Mouse (Mus musculus) stomach, embryonic 15.5 days (tissue): ENCODE measurements around the gene Swi5. TPM values are rescaled to one million over a fixed set of nuclear protein-coding genes. Genes with fewer than 3 reads are reported as not detected.
A peak's percentile ranks its signal among the peaks of the same experiment; 100 is the strongest.
"Not testable (repeated sequence)": the region's sequence is repeated elsewhere in the genome, so short reads cannot be mapped to it uniquely, and the experiment has no call there.

ENCODE experiments used
- ATAC-seq: fragments of 200-750 bp; cut with Nextera tagmentation; 2 replicates; pipeline ENCODE4 v1.8.0; 2017; ENCODE audit warnings: low read depth, moderate number of reproducible peaks, moderate TSS enrichment; ENCODE audit not compliant: insufficient read depth, low FRiP score
- H3K27ac ChIP-seq: fragments of 300-500 bp; sonication (generic); 2 replicates; pipeline ENCODE4 v1.5.1; 2015; ENCODE audit warnings: mild to moderate bottlenecking, inconsistent platforms
- H3K27me3 ChIP-seq: fragments of 300-500 bp; sonication (generic); replicated peaks from 2 replicates; pipeline ENCODE4 v1.6.1; 2015; ENCODE audit warnings: inconsistent platforms
- H3K36me3 ChIP-seq: fragments of 300-500 bp; sonication (generic); 2 replicates; pipeline ENCODE4 v1.6.1; 2015; ENCODE audit warnings: inconsistent platforms
- H3K4me1 ChIP-seq: fragments of 300-500 bp; sonication (generic); 2 replicates; pipeline ENCODE4 v1.6.1; 2015; ENCODE audit warnings: inconsistent platforms
- H3K4me2 ChIP-seq: fragments of 300-500 bp; sonication (generic); 2 replicates; pipeline ENCODE4 v1.6.1; 2015; ENCODE audit warnings: mild to moderate bottlenecking, inconsistent platforms
- H3K4me3 ChIP-seq: fragments of 300-500 bp; sonication (generic); replicated peaks from 2 replicates; pipeline ENCODE4 v1.5.1; 2015; ENCODE audit warnings: inconsistent platforms
- H3K9ac ChIP-seq: fragments of 300-500 bp; sonication (generic); 2 replicates; pipeline ENCODE4 v1.6.1; 2015; ENCODE audit warnings: inconsistent platforms
- H3K9me3 ChIP-seq: fragments of 300-500 bp; sonication (generic); 2 replicates; pipeline ENCODE4 v1.6.1; 2016; ENCODE audit warnings: inconsistent platforms
- WGBS: fragments of 180-500 bp; shearing (Covaris S2); methylation state at CpG from one replicate; pipeline ENCODE4 v1.1.7; 2015; 5-methylcytosine and 5-hydroxymethylcytosine counted together
- polyA plus RNA-seq: library from polyadenylated mRNA; unstranded; fragments of >200 nt; fragmentation: Nextera tagmentation; extraction: Ambion mirVana; gene quantifications from 2 replicates; pipeline ENCODE4 v1.2.1, GENCODE M21; 2015

Gene Swi5
- polyA plus RNA-seq, 1 experiment from 2014 or later, result 418 TPM

DNA sequence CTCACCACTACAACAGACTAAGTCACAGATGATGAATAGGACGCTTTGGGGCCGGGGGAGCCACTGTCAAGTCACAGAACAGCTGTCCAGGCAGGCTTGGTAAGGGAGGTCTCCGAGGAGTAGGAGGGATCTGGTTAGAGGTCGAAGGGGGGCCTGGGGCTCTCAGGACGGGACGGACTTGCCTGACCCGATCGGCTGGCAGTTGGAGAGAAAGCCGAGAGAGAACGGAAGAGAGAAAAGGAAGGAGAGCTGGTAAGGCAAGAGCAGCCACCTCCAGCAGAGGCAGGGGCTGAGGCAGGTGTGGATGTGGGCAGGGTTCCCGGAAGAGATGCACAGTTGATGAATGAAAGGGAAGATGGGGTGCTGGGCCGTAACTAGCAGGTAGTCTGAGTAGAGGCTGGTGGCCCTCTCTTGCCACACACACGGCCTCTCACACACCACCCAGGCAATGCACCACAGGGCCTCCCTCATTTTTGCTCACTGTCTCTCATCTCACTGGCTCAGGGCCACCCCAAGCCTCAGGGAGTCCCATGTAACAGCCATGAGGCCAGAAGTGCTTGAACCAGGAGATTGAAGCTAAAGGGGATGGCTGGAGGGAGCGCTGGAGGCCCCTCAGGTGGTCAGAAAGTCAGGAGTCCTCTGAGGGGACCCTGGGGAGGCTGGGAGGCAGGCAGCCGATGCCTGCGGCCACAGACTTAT is 21.1 kb upstream of the Swi5 start:
- WGBS, result 84% methylated on average over 16 of the region's 16 CpGs
- H3K36me3 ChIP-seq, result peaks cover 44% of the 10 kb centered on the region
- no peak overlapping the region for H3K27ac ChIP-seq
- H3K9ac ChIP-seq, result no peak overlapping the region
- H3K4me3 ChIP-seq, result no peak overlapping the region
- H3K4me2 ChIP-seq, result no peak overlapping the region
- peaks cover 26% of the 10 kb centered on the region for H3K4me1 ChIP-seq
- H3K9me3 ChIP-seq, result no peaks in the 10 kb centered on the region
- no peaks in the 10 kb centered on the region for H3K27me3 ChIP-seq
- ATAC-seq, result no peak

DNA sequence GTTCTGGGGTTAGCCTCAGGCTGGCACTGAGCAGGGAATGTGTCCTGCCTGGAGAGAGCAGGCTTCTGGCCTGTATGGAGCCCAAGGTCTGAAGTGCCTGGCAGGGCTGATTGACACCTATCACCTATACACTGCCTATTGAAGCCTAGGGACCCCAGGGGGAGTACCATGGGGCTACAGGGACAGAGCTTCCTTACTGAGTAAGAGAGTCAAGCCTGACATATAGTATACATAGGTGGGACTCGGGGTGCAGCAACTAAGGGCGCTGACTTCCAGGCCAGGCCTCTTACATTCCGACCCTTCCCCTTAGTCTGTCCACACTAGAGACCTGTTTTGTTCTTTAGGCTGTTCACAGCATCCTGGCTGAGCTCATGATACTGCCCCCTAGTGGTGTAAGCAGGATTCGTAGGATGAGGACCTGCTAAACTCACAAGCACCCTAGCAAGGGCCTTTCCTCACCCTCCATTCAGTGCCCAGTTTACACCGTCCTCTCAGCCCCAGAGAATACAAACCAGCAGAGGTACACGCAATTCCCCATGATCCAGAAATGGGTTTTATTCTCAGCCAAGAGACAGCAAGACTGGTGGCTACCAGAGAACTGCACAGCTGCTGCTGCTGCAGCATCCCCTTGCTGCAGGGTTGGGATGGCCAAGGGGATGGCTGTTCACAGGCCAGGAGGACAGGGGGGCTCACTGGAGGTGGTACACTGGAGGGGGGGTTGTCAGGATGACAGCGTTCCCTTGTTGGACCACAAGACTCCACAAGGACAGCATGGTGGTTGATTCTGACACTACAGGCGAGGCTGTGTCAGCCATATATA is 20.3 kb upstream of the Swi5 start:
- WGBS, result 52% methylated on average over 8 of the region's 8 CpGs

DNA sequence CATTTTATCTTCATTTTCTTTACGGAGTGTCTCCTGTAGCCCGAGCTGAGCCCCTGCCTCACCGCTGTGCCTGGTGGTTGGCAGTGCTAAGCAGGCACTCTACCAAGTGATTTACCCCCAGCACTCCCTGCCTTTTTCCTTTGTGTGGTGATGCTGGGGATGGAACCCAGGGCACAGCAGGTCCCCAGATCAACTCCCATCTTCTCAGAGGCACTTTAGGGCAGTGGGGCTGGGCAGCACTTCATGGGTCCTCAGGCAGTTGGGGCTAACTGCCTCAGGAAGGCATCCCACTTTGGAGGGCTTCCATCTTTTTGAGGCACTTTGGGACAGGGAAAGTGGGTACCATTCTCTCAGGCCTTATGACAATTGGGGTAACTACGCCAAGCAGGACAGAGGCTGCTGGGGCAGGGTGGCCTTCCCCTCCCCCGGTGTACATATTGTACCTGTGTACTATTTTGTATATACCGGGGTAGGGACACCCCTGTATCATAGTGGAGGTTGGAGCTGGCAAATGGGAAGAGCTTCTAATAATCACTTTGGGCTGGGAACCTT is 19.4 kb upstream of the Swi5 start:
- no peak for ATAC-seq
- Histone ChIP-seq H3K27me3 (no peaks in the 10 kb centered on the region), H3K4me1 (peaks cover 21% of the 10 kb centered on the region), H3K27ac (no peak overlapping the region), H3K9ac (no peak overlapping the region), H3K9me3 (no peaks in the 10 kb centered on the region), H3K36me3 (peaks cover 60% of the 10 kb centered on the region), H3K4me3 (no peak overlapping the region), H3K4me2 (no peak overlapping the region)
- 90% methylated on average over 6 of the region's 6 CpGs for WGBS

More for the DNA sequence above, 20.3 kb upstream of the Swi5 start:
- ATAC-seq, result no peak
- H3K9me3 ChIP-seq, result no peaks in the 10 kb centered on the region
- peaks cover 53% of the 10 kb centered on the region for H3K36me3 ChIP-seq
- no peak overlapping the region for H3K27ac ChIP-seq
- H3K27me3 ChIP-seq, result no peaks in the 10 kb centered on the region
- H3K9ac ChIP-seq, result no peak overlapping the region
- H3K4me1 ChIP-seq, result peaks cover 26% of the 10 kb centered on the region
- H3K4me3 ChIP-seq, result no peak overlapping the region
- no peak overlapping the region for H3K4me2 ChIP-seq

DNA sequence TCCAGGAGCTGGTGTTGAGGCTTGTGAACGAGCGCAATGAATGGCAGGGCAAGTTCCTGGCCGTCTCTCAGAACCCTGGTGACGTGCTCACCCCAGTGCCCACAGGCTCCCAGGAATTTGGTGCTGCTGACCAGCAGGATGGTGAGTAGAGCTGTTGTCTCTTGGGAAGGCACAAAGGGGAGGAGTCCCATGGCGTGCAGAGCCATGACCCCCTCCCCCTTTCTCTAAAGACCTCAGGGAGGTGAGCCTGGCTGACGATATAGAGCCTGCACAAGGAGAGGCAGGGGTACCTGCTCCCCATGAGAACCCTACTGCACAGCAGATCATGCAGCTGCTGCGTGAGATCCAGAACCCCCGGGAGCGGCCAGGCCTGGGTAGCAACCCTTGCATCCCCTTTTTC is 18.3 kb upstream of the Swi5 start:
- Histone ChIP-seq H3K27ac (no peak overlapping the region), H3K9ac (no peak overlapping the region), H3K27me3 (no peaks in the 10 kb centered on the region), H3K4me3 (no peak overlapping the region), H3K9me3 (no peaks in the 10 kb centered on the region), H3K4me1 (peaks cover 11% of the 10 kb centered on the region), H3K4me2 (no peak overlapping the region), H3K36me3 (peaks cover 72% of the 10 kb centered on the region)
- no peak for ATAC-seq
- 86% methylated on average over 9 of the region's 9 CpGs for WGBS

DNA sequence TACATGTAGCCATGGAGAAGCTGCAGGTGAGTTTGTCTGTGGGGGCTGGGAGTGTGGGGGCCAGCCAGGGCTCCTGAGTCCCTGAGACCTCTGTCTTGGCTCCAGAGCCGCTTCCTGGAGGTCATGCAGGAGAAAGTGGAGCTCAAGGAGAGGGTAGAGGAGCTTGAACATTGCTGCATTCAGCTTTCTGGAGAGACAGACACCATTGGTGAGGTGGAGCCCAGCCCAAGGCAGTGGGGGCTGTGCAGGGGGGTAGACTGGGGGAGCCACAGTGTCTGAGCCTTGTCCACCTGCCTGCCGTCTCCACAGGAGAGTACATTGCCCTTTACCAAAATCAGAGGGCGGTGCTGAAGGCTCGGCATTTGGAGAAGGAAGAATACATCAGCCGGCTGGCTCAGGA is 17.8 kb upstream of the Swi5 start:
- Histone ChIP-seq H3K36me3 (peaks cover 75% of the 10 kb centered on the region), H3K4me1 (peaks cover 6% of the 10 kb centered on the region), H3K4me3 (no peak overlapping the region), H3K27ac (no peak overlapping the region), H3K4me2 (no peak overlapping the region), H3K9ac (no peak overlapping the region), H3K27me3 (no peaks in the 10 kb centered on the region), H3K9me3 (no peaks in the 10 kb centered on the region)
- 87% methylated on average over 5 of the region's 5 CpGs for WGBS
- ATAC-seq, result no peak

DNA sequence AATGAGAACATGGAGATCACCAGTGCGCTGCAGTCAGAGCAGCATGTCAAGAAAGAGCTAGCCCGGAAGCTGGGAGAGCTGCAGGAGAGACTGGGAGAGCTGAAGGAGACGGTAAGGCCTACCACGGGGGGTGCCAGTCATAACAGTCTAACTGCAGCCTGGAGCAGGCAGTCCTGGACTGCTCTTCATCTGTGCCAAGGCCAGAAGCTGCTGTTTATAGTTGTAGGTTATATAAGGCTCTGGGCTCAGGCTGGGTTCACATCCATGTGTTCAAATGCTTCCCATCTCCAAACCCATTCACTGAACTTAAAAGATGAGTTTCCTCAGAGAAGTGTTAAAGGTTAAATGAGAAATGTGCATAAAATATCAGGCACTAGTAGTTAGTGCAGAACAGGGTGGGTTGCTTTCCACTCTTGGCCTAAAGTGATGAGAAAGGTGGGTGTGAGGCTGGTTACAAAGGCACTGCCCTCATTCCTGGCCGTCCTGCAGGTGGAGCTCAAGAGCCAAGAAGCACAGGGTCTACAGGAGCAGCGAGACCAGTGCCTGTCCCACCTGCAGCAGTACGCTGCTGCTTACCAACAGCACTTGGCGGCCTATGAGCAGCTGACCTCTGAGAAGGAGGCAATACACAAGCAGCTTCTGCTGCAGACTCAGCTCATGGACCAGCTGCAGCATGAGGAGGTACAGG is 16.4 kb upstream of the Swi5 start:
- Histone ChIP-seq H3K27me3 (no peaks in the 10 kb centered on the region), H3K9ac (no peak overlapping the region), H3K4me2 (no peak overlapping the region), H3K36me3 (peaks cover 80% of the 10 kb centered on the region), H3K4me1 (no peaks in the 10 kb centered on the region), H3K9me3 (no peaks in the 10 kb centered on the region), H3K27ac (no peak overlapping the region), H3K4me3 (no peak overlapping the region)
- WGBS, result 58% methylated on average over 8 of the region's 8 CpGs
- ATAC-seq, result no peak

DNA sequence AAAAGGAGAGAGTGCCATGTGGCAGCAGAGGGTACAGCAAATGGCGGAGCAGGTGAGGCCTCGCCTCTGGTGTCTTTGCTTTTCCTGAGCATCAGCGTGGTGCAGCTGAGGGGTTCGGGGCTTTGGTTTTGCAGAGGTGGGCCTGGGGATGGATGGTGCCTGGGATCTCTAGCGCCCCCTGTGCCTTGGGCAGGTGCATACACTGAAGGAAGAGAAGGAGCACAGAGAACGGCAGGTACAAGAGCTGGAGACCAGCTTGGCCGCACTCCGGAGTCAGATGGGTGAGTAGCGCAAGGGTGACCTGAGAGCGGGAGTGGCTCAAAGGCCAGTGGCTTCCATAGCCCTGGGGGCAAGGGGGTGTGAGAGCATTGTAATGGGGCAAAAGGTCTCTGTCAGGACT is 15.1 kb upstream of the Swi5 start:
- H3K4me1 ChIP-seq, result no peaks in the 10 kb centered on the region
- H3K4me3 ChIP-seq, result no peak overlapping the region
- no peaks in the 10 kb centered on the region for H3K27me3 ChIP-seq
- ATAC-seq, result no peak
- no peaks in the 10 kb centered on the region for H3K9me3 ChIP-seq
- H3K27ac ChIP-seq, result no peak overlapping the region
- H3K4me2 ChIP-seq, result no peak overlapping the region
- no peak overlapping the region for H3K9ac ChIP-seq
- WGBS, result 86% methylated on average over 10 of the region's 10 CpGs
- peaks cover 74% of the 10 kb centered on the region for H3K36me3 ChIP-seq

DNA sequence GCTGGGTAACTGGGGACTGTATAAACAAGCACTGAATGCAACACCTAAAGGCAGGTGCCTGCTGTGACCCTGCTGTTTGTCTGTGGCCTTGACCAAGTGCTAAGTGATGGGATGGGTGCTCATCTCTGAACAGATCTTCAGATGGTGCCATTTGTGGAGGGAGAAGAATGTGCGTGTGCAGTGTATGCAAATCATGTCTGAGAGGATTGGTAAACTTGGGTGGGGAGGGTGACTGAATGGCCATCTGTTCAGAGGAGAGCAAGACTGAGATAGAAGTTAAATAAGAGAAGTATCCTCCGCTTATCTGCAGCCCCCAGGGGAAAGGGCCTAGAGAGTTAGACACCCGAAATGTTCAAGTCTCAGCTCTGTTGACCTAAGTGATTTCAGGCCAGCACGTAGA is 11.6 kb upstream of the Swi5 start:
- Histone ChIP-seq H3K27ac (no peak overlapping the region), H3K4me3 (no peak overlapping the region), H3K9ac (no peak overlapping the region), H3K36me3 (peaks cover 54% of the 10 kb centered on the region), H3K4me1 (no peaks in the 10 kb centered on the region), H3K27me3 (no peaks in the 10 kb centered on the region), H3K9me3 (no peaks in the 10 kb centered on the region), H3K4me2 (no peak overlapping the region)
- 92% methylated on average over 4 of the region's 4 CpGs for WGBS
- no peak for ATAC-seq

DNA sequence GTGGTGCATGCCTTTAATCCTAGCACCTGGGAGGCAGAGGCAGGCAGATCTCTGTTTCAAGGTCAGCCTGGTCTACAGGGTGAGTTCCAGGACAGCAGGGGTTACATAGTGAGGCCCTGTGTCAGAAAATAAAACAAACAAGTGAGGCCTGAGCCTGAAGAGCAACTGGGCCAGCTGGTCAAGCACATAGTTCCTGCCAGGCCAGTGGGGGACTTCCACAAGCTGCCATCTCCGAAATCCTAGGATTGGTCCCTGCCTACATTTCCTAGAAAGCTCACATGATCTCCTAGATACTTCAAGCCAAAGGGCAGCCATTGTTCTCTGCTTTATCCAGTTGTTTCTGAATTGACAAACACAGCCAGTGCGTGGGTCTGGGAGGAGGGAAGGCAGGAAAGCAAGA is 8.0 kb upstream of the Swi5 start:
- H3K4me1 ChIP-seq, H3K4me3 ChIP-seq, H3K9ac ChIP-seq, H3K27me3 ChIP-seq, ATAC-seq, H3K4me2 ChIP-seq, H3K9me3 ChIP-seq, H3K27ac ChIP-seq: not testable (repeated sequence)
- 81% methylated on average over 2 of the region's 2 CpGs for WGBS
- H3K36me3 ChIP-seq, result peaks cover 25% of the 10 kb centered on the region

DNA sequence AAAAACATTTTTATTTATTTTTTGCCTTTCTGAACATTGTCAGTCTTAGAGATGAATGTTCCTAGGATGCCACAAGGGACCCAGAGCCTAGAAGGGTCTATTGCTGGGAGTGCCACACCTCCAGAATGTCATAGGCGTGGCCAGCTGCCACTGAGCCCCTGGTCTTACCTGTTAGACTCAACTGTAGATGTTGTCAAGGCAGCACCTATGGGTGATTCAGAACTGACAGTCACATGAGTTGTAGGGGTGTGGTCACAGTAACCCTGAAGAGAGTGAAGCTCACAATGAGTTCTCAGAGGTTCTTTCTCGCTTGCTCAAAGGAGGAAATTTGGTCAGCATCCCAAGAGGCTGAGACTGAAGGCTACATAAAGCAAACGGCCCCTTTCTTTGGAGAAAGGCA is 7.4 kb upstream of the Swi5 start:
- Histone ChIP-seq H3K9me3 (no peaks in the 10 kb centered on the region), H3K4me2 (no peak overlapping the region), H3K9ac (no peak overlapping the region), H3K4me3 (no peak overlapping the region), H3K36me3 (peaks cover 22% of the 10 kb centered on the region), H3K4me1 (no peaks in the 10 kb centered on the region), H3K27ac (no peak overlapping the region), H3K27me3 (no peaks in the 10 kb centered on the region)
- 83% methylated on average over 3 of the region's 3 CpGs for WGBS
- ATAC-seq, result no peak

DNA sequence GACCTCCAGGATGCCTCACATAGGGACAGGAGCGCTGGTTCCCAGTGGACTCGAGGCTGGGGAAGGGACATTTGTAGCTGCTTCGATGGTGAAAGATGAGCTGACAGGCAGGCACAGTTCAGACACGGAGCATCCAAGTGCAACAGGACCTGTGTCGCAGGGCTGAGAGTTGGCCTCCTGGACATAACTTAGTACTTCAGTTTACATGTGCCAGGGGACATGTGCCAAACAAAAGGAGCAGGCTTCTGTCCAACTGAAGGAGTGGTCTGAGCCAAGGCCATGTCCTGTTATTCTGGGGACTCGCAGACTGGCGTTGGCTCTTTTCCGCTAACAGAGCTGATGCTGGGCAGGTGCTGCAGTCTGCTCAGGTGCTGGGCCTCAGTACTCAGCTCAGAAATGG is 6.5 kb upstream of the Swi5 start:
- no peak for ATAC-seq
- no peak overlapping the region for H3K9ac ChIP-seq
- no peak overlapping the region for H3K4me3 ChIP-seq
- H3K27ac ChIP-seq, result no peak overlapping the region
- no peaks in the 10 kb centered on the region for H3K27me3 ChIP-seq
- no peak overlapping the region for H3K4me2 ChIP-seq
- peaks cover 16% of the 10 kb centered on the region for H3K36me3 ChIP-seq
- 85% methylated on average over 8 of the region's 8 CpGs for WGBS
- H3K9me3 ChIP-seq, result no peaks in the 10 kb centered on the region
- H3K4me1 ChIP-seq, result peaks cover 2% of the 10 kb centered on the region

DNA sequence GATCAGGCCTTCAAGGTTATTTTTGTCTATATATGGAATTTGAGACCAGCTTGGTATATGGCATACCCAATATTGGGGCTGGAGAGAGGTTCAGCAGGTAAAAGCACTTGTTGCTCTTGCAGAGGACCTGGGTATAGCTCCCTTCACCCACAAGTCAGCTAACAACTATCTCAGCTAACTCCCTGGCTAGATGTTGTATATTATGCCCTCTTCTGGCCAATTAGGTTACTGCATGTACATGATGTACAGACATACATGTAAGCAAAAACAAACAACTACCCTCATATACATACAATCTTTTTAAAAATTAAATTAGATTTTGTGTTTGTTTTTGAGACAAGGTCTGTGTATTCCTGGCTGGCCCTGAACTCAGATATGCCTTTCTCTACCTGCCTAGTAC is 1.7 kb upstream of the Swi5 start:
- H3K4me1 ChIP-seq, result peaks cover 16% of the 10 kb centered on the region
- H3K27ac ChIP-seq, result no peak overlapping the region
- H3K9me3 ChIP-seq, result no peaks in the 10 kb centered on the region
- no peak for ATAC-seq
- H3K4me3 ChIP-seq, result peak overlapping the region; percentile 87
- H3K27me3 ChIP-seq, result no peaks in the 10 kb centered on the region
- H3K9ac ChIP-seq, result no peak overlapping the region
- H3K4me2 ChIP-seq, result peak overlapping the region; percentile 76
- peaks cover 7% of the 10 kb centered on the region for H3K36me3 ChIP-seq
